Mouse (Mus musculus) hindbrain, embryonic 10.5 days (tissue): ENCODE results near the gene Ss18l1. TPM values are rescaled to one million over a fixed set of nuclear protein-coding genes. Genes with fewer than 3 reads are reported as not detected.

Experiments used
- DNase-seq: peaks from one replicate; pipeline ENCODE4 v3.0.0-alpha.2; 2017; ENCODE audit warnings: low spot score
- H3K27ac ChIP-seq: fragments of 300-500 bp; sonication (generic); 2 replicates; pipeline ENCODE4 v1.5.1; 2016; ENCODE audit warnings: mild to moderate bottlenecking, moderate library complexity
- H3K27me3 ChIP-seq: fragments of 300-500 bp; sonication (generic); 2 replicates; pipeline ENCODE4 v1.6.1; 2016; ENCODE audit warnings: mild to moderate bottlenecking; ENCODE audit not compliant: poor library complexity, insufficient read depth, severe bottlenecking
- H3K36me3 ChIP-seq: fragments of 300-500 bp; sonication (generic); 2 replicates; pipeline ENCODE4 v1.6.1; 2016; ENCODE audit warnings: mild to moderate bottlenecking, moderate library complexity
- H3K4me1 ChIP-seq: fragments of 300-500 bp; sonication (generic); replicated peaks from 2 replicates; pipeline ENCODE4 v1.6.1; 2016; ENCODE audit warnings: mild to moderate bottlenecking
- H3K4me3 ChIP-seq: fragments of 300-500 bp; sonication (generic); 2 replicates; pipeline ENCODE4 v1.5.1; 2016; ENCODE audit warnings: mild to moderate bottlenecking, moderate library complexity
- H3K9me3 ChIP-seq: fragments of 300-500 bp; sonication (generic); 2 replicates; pipeline ENCODE4 v1.6.1; 2016; ENCODE audit warnings: mild to moderate bottlenecking, moderate library complexity
- WGBS: fragments of 180-500 bp; shearing (Covaris S2); methylation state at CpG from one replicate; pipeline ENCODE4 v1.1.7; 2016; 5-methylcytosine and 5-hydroxymethylcytosine counted together
- polyA plus RNA-seq: library from polyadenylated mRNA; unstranded; fragments of >200 nt; fragmentation: Nextera tagmentation; extraction: Ambion mirVana; gene quantifications from 2 replicates; pipeline ENCODE4 v1.2.1, GENCODE M21; 2016

The Ss18l1 gene
- polyA plus RNA-seq, 1 experiment from 2014 or later, result 14.7 TPM

- WGBS, result 71% methylated on average over 3 of the region's 3 CpGs
- Histone ChIP-seq H3K9me3 (no peaks in the 10 kb centered on the region), H3K27me3 (no peaks in the 10 kb centered on the region), H3K4me1 (no peaks in the 10 kb centered on the region), H3K4me3 (no peak overlapping the region), H3K27ac (no peak overlapping the region), H3K36me3 (peaks cover 59% of the 10 kb centered on the region)
- no peak for DNase-seq
These were observed 35.3 kb downstream of the Ss18l1 start for GRCm38 (mm10) chr2:180077622-180078021.

GRCm38 (mm10) chr2:180080680-180081079, 38.4 kb downstream of the Ss18l1 start:
- Histone ChIP-seq H3K4me1 (no peaks in the 10 kb centered on the region), H3K27ac (no peak overlapping the region), H3K4me3 (no peak overlapping the region), H3K36me3 (peaks cover 70% of the 10 kb centered on the region), H3K9me3 (no peaks in the 10 kb centered on the region), H3K27me3 (no peaks in the 10 kb centered on the region)
- DNase-seq, result no peak
- 93% methylated on average over 8 of the region's 8 CpGs for WGBS

- H3K9me3 ChIP-seq, result no peaks in the 10 kb centered on the region
- no peak overlapping the region for H3K27ac ChIP-seq
- peaks cover 69% of the 10 kb centered on the region for H3K36me3 ChIP-seq
- 85% methylated on average over 10 of the region's 10 CpGs for WGBS
- DNase-seq, result no peak
- no peak overlapping the region for H3K4me3 ChIP-seq
- H3K27me3 ChIP-seq, result no peaks in the 10 kb centered on the region
- H3K4me1 ChIP-seq, result 0 out of 2 replicates have a peak, but pooled peaks cover 8% of the 10 kb centered on the region
These were observed 40.8 kb downstream of the Ss18l1 start for GRCm38 (mm10) chr2:180083063-180083462.

GRCm38 (mm10) chr2:180084565-180084964, 42.3 kb downstream of the Ss18l1 start:
- Histone ChIP-seq H3K9me3 (no peaks in the 10 kb centered on the region), H3K27ac (no peak overlapping the region), H3K36me3 (peaks cover 55% of the 10 kb centered on the region), H3K4me3 (no peak overlapping the region), H3K27me3 (no peaks in the 10 kb centered on the region), H3K4me1 (0 out of 2 replicates have a peak, but pooled peaks cover 8% of the 10 kb centered on the region)
- no peak for DNase-seq
- WGBS, result 50% methylated on average over 3 of the region's 3 CpGs

GRCm38 (mm10) chr2:180085926-180086636, 43.8 kb downstream of the Ss18l1 start:
- no peaks in the 10 kb centered on the region for H3K9me3 ChIP-seq
- DNase-seq, result no peak
- peaks cover 17% of the 10 kb centered on the region; the same call in 1 of the 2 replicates for H3K4me1 ChIP-seq
- H3K4me3 ChIP-seq, result no peak overlapping the region
- H3K27ac ChIP-seq, result no peak overlapping the region
- H3K36me3 ChIP-seq, result peaks cover 49% of the 10 kb centered on the region
- WGBS, result 83% methylated on average over 16 of the region's 16 CpGs
- no peaks in the 10 kb centered on the region for H3K27me3 ChIP-seq

GRCm38 (mm10) chr2:180086637-180087027, 44.3 kb downstream of the Ss18l1 start:
- 88% methylated on average over 5 of the region's 5 CpGs for WGBS
- H3K27ac ChIP-seq, result no peak overlapping the region

GRCm38 (mm10) chr2:180087472-180087871, 45.2 kb downstream of the Ss18l1 start:
- Histone ChIP-seq H3K36me3 (peaks cover 35% of the 10 kb centered on the region), H3K27ac (no peak overlapping the region), H3K4me1 (peaks cover 17% of the 10 kb centered on the region; the same call in 1 of the 2 replicates), H3K27me3 (no peaks in the 10 kb centered on the region), H3K4me3 (no peak overlapping the region), H3K9me3 (no peaks in the 10 kb centered on the region)
- DNase-seq, result no peak
- 95% methylated on average over 4 of the region's 4 CpGs for WGBS

More at GRCm38 (mm10) chr2:180086637-180087027, 44.3 kb downstream of the Ss18l1 start:
- H3K36me3 ChIP-seq, result peaks cover 43% of the 10 kb centered on the region
- H3K27me3 ChIP-seq, result no peaks in the 10 kb centered on the region
- no peak for DNase-seq
- H3K4me1 ChIP-seq, result peaks cover 17% of the 10 kb centered on the region; the same call in 1 of the 2 replicates
- no peak overlapping the region for H3K4me3 ChIP-seq
- H3K9me3 ChIP-seq, result no peaks in the 10 kb centered on the region

GRCm38 (mm10) chr2:180090285-180090684, 48.0 kb downstream of the Ss18l1 start:
- Histone ChIP-seq H3K4me1 (peaks cover 18% of the 10 kb centered on the region; the same call in 1 of the 2 replicates), H3K9me3 (no peaks in the 10 kb centered on the region), H3K27ac (no peak overlapping the region), H3K36me3 (peaks cover 14% of the 10 kb centered on the region), H3K27me3 (no peaks in the 10 kb centered on the region), H3K4me3 (no peak overlapping the region)
- no peak for DNase-seq
- WGBS, result 70% methylated on average over 11 of the region's 11 CpGs

- DNase-seq, result no peak
- WGBS, result 34% methylated on average over 5 of the region's 5 CpGs
These were observed 53.4 kb downstream of the Ss18l1 start for GRCm38 (mm10) chr2:180095711-180096110.

GRCm38 (mm10) chr2:180097585-180097984, 55.3 kb downstream of the Ss18l1 start:
- H3K27ac ChIP-seq, result peak overlapping the region; percentile 40
- peaks cover 64% of the 10 kb centered on the region for H3K27me3 ChIP-seq
- WGBS, result 53% methylated on average over 3 of the region's 3 CpGs
- H3K4me1 ChIP-seq, result peaks cover 38% of the 10 kb centered on the region
- H3K36me3 ChIP-seq, result no peaks in the 10 kb centered on the region
- H3K9me3 ChIP-seq, result no peaks in the 10 kb centered on the region
- H3K4me3 ChIP-seq, result no peak overlapping the region
- no peak for DNase-seq

More at GRCm38 (mm10) chr2:180095711-180096110, 53.4 kb downstream of the Ss18l1 start:
- Histone ChIP-seq H3K9me3 (no peaks in the 10 kb centered on the region), H3K4me1 (peaks cover 37% of the 10 kb centered on the region), H3K4me3 (no peak overlapping the region), H3K27me3 (peaks cover 45% of the 10 kb centered on the region), H3K27ac (0 out of 2 replicates have a peak overlapping the region, but pooled peaks have one; percentile 5), H3K36me3 (no peaks in the 10 kb centered on the region)

GRCm38 (mm10) chr2:180098167-180098566, 55.9 kb downstream of the Ss18l1 start:
- Histone ChIP-seq H3K4me3 (no peak overlapping the region), H3K36me3 (no peaks in the 10 kb centered on the region), H3K9me3 (no peaks in the 10 kb centered on the region), H3K4me1 (peaks cover 44% of the 10 kb centered on the region), H3K27me3 (peaks cover 70% of the 10 kb centered on the region), H3K27ac (peak overlapping the region; percentile 40; the same call in 1 of the 2 replicates)
- no peak for DNase-seq
- 44% methylated on average over 5 of the region's 5 CpGs for WGBS

GRCm38 (mm10) chr2:180099529-180099928, 57.2 kb downstream of the Ss18l1 start:
- Histone ChIP-seq H3K4me1 (peaks cover 57% of the 10 kb centered on the region), H3K36me3 (no peaks in the 10 kb centered on the region), H3K9me3 (no peaks in the 10 kb centered on the region), H3K27me3 (peaks cover 84% of the 10 kb centered on the region), H3K27ac (no peak overlapping the region), H3K4me3 (no peak overlapping the region)
- 13% methylated on average over 15 of the region's 15 CpGs for WGBS
- no peak for DNase-seq

- peak overlapping the region; percentile 80 for H3K27ac ChIP-seq
- H3K4me3 ChIP-seq, result peak overlapping the region; percentile 68
- DNase-seq, result peak; percentile 39
- H3K36me3 ChIP-seq, result no peaks in the 10 kb centered on the region
- H3K9me3 ChIP-seq, result no peaks in the 10 kb centered on the region
- 1% methylated on average over 57 of the region's 57 CpGs for WGBS
- H3K27me3 ChIP-seq, result peaks cover 77% of the 10 kb centered on the region
- H3K4me1 ChIP-seq, result peaks cover 54% of the 10 kb centered on the region
These were observed 61.1 kb downstream of the Ss18l1 start for GRCm38 (mm10) chr2:180103151-180103977.
